Mouse (Mus musculus): ENCODE data around the gene Hyal2. TPM values are rescaled to one million over a fixed set of nuclear protein-coding genes. Genes with fewer than 3 reads are reported as not detected.

Gene Hyal2
- total and polyA plus RNA-seq, 2 experiments from 2014 or later, result 58.6 to 97.3 TPM

DNA sequence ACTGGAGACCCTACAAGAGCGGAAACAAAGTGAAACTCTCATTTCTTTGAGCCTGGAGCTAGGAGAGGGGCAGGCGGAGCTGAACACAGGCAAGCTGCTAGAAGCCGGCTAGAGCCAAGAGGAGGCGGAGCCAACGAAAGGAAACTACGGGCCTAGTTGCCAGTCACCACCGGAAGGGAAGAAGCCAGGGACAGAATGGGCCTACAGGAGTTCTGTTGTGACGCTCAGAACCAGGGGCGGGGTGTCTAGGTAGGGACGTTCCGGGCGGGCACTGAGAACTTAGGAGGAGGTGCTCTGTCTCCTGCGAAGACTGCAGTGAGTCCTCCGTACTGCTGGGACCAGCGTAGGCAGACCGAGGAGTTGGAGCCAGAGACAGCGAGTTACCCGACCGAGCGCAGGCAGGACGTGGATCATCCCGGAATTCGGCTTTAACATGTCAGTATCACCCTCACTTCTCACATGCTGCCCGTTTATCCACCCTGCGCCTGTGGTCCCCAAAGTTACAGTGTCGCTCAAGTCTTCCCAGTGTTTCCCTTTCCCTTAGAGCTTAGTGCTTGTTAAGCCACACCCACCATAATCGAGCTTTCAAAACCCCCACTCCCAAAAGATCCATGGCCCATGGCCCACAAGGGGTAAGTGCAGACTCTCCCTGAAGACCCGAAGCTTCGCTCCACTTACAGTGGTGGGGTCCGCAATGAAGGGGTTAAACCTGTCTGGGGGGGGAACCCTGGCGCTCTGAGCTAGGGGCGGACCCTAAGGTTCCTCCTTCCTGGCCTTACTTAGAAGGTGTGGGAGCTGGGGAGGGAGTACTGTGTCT lies 13.0 kb downstream of the Hyal2 start, which contains the start of gene Hyal3:
Gene Hyal3, plus strand, starts transcription at position 318 of the 817 bp plus-strand sequence.
- Histone ChIP-seq H3K9ac (replicated peaks; ENCODE audit: low read depth, low read length) (peak within 1 kb of the TSS; percentile 88), H3K36me3 (replicated peaks; ENCODE audit: control insufficient read depth, insufficient read depth, low read length) (peaks cover 14% of the 10 kb centered on the region), H3K4me1 (ENCODE audit: control insufficient read depth, insufficient read depth) (peaks cover 21% of the 10 kb centered on the region), H3K9me3 (replicated peaks; ENCODE audit: control insufficient read depth, low read length) (no peaks in the 10 kb centered on the region), H3K27me3 (ENCODE audit: control insufficient read depth, insufficient read depth, low read length) (no peaks in the 10 kb centered on the region), H3K4me3 (ENCODE audit: low read depth, low read length) (peak within 1 kb of the TSS; percentile 73), H3K4me2 (ENCODE audit: low read depth, low read length) (peak within 1 kb of the TSS; percentile 96), H3K27ac (ENCODE audit: low read depth) (peak within 1 kb of the TSS; percentile 94)
- TF ChIP-seq CTCF (IDR thresholded peaks at IDR 0.05; ENCODE audit: low read depth), result no peak
- WGBS, result under 1% methylated on average over 32 of the region's 32 CpGs
- peak; percentile 93 for DNase-seq (ENCODE audit: low spot score)
- peak; percentile 74 for ATAC-seq (ENCODE audit: insufficient read depth, low read depth)

- ATAC-seq (ENCODE audit: insufficient read depth, low read depth) (no peak), DNase-seq (ENCODE audit: low spot score) (no peak)
- Histone ChIP-seq H3K4me3 (ENCODE audit: low read depth, low read length) (peak overlapping the region; percentile 73), H3K27me3 (ENCODE audit: control insufficient read depth, insufficient read depth, low read length) (no peaks in the 10 kb centered on the region), H3K36me3 (replicated peaks; ENCODE audit: control insufficient read depth, insufficient read depth, low read length) (peaks cover 14% of the 10 kb centered on the region), H3K9ac (replicated peaks; ENCODE audit: low read depth, low read length) (peak overlapping the region; percentile 88), H3K9me3 (replicated peaks; ENCODE audit: control insufficient read depth, low read length) (no peaks in the 10 kb centered on the region), H3K4me1 (ENCODE audit: control insufficient read depth, insufficient read depth) (peaks cover 18% of the 10 kb centered on the region), H3K27ac (ENCODE audit: low read depth) (peak overlapping the region; percentile 94; the same call in 1 of the 2 replicates), H3K4me2 (ENCODE audit: low read depth, low read length) (peak overlapping the region; percentile 96)
- TF ChIP-seq CTCF (IDR thresholded peaks at IDR 0.05; ENCODE audit: low read depth), result no peak
- WGBS, result 76% methylated on average over 4 of the region's 4 CpGs
Measured at GRCm38 (mm10) chr9:107581584-107581983, 13.8 kb downstream of the Hyal2 start.

DNA sequence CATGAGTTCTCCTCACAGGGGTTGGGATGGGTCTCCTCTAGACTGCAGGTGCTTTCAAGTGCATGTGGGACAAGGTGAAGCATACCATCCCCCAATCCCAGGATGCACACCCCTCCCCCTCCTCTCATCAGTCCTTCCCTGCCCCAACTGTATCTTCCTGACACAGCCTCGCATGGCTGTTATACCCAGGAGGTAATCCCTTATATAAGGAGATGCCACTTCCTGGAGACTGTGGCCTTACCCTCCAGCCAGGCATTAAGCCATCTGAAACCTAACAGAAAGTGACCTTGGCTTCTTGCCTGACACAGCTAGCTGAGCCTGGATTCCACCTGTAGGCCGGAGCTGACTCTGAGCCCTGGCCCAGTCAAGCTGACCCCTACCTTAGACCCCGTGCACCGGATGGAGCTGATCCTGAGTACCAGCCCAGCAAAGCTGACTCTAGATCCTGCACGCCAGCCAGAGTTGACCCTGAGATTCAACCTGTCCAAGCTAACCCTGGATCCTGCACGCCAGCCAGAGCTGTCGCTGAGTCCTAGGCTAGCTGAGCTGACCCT lies 14.8 kb downstream of the Hyal2 start:
- Histone ChIP-seq H3K4me3 (ENCODE audit: low read depth, low read length) (no peak overlapping the region), H3K4me2 (ENCODE audit: low read depth, low read length) (no peak overlapping the region), H3K9me3 (replicated peaks; ENCODE audit: control insufficient read depth, low read length) (no peaks in the 10 kb centered on the region), H3K9ac (replicated peaks; ENCODE audit: low read depth, low read length) (no peak overlapping the region), H3K27me3 (ENCODE audit: control insufficient read depth, insufficient read depth, low read length) (no peaks in the 10 kb centered on the region), H3K4me1 (ENCODE audit: control insufficient read depth, insufficient read depth) (peaks cover 14% of the 10 kb centered on the region; the same call in 1 of the 2 replicates), H3K36me3 (replicated peaks; ENCODE audit: control insufficient read depth, insufficient read depth, low read length) (peaks cover 14% of the 10 kb centered on the region), H3K27ac (ENCODE audit: low read depth) (no peak overlapping the region)
- WGBS, result 85% methylated on average over 7 of the region's 7 CpGs
- ATAC-seq (ENCODE audit: insufficient read depth, low read depth), result no peak
- no peak for DNase-seq (ENCODE audit: low spot score)
- no peak for TF ChIP-seq CTCF (IDR thresholded peaks at IDR 0.05; ENCODE audit: low read depth)
- TF ChIP-seq EP300 (IDR thresholded peaks at IDR 0.05; ENCODE audit: low read depth), result no peak

DNA sequence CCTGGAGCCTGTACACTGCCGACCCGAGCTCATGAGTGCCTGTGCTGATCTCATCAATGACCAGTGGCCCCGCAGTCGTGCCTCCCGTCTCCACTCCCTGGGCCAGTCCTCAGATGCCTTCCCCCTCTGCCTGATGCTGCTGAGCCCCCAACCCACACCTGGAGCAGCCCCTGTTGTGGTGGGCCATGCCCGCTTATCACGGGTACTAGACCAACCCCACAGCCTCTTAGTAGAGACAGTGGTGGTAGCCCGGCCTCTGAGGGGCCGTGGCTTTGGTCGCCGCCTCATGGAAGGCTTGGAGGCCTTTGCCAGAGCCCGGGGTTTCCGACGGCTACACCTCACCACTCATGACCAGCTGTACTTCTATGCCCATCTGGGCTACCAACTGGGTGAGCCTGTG lies 15.4 kb downstream of the Hyal2 start:
- DNase-seq (ENCODE audit: low spot score) (no peak), ATAC-seq (ENCODE audit: insufficient read depth, low read depth) (no peak)
- Histone ChIP-seq H3K9me3 (replicated peaks; ENCODE audit: control insufficient read depth, low read length) (no peaks in the 10 kb centered on the region), H3K36me3 (replicated peaks; ENCODE audit: control insufficient read depth, insufficient read depth, low read length) (peaks cover 14% of the 10 kb centered on the region), H3K27me3 (ENCODE audit: control insufficient read depth, insufficient read depth, low read length) (no peaks in the 10 kb centered on the region), H3K9ac (replicated peaks; ENCODE audit: low read depth, low read length) (no peak overlapping the region), H3K4me1 (ENCODE audit: control insufficient read depth, insufficient read depth) (peaks cover 14% of the 10 kb centered on the region), H3K4me3 (ENCODE audit: low read depth, low read length) (no peak overlapping the region), H3K27ac (ENCODE audit: low read depth) (no peak overlapping the region), H3K4me2 (ENCODE audit: low read depth, low read length) (no peak overlapping the region)
- TF ChIP-seq EP300 (IDR thresholded peaks at IDR 0.05; ENCODE audit: low read depth), result no peak
- TF ChIP-seq CTCF (IDR thresholded peaks at IDR 0.05; ENCODE audit: low read depth), result no peak
- 90% methylated on average over 14 of the region's 14 CpGs for WGBS

DNA sequence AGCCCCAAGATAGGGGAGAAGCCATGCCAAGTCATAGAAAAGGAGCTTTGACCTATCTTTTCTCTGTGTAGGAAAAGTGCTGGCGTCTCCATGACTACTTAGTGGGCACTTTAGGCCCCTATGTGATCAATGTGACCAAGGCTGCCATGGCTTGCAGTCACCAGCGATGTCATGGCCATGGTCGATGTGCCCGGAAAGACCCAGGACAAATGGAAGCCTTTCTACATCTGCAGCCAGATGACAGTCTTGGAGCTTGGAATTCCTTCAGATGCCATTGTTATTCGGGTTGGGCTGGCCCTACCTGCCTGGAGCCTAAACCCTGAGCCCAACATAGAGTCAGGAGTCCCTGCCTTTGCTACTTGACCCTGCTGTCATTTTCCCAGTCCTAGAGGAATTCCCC lies 18.8 kb downstream of the Hyal2 start:
- H3K27ac ChIP-seq (ENCODE audit: low read depth), result no peak overlapping the region
- no peak for TF ChIP-seq CTCF (IDR thresholded peaks at IDR 0.05; ENCODE audit: low read depth)
- no peak for TF ChIP-seq EP300 (IDR thresholded peaks at IDR 0.05; ENCODE audit: low read depth)
- no peak for ATAC-seq (ENCODE audit: insufficient read depth, low read depth)
- peaks cover 23% of the 10 kb centered on the region for H3K4me1 ChIP-seq (ENCODE audit: control insufficient read depth, insufficient read depth)
- H3K4me3 ChIP-seq (ENCODE audit: low read depth, low read length), result no peak overlapping the region
- H3K9ac ChIP-seq (replicated peaks; ENCODE audit: low read depth, low read length), result no peak overlapping the region
- H3K27me3 ChIP-seq (ENCODE audit: control insufficient read depth, insufficient read depth, low read length), result no peaks in the 10 kb centered on the region
- H3K36me3 ChIP-seq (replicated peaks; ENCODE audit: control insufficient read depth, insufficient read depth, low read length), result peaks cover 30% of the 10 kb centered on the region
- DNase-seq (ENCODE audit: low spot score), result no peak
- no peaks in the 10 kb centered on the region for H3K9me3 ChIP-seq (replicated peaks; ENCODE audit: control insufficient read depth, low read length)
- 79% methylated on average over 5 of the region's 5 CpGs for WGBS
- H3K4me2 ChIP-seq (ENCODE audit: low read depth, low read length), result no peak overlapping the region
